Mouse (Mus musculus) heart, adult 2 months (tissue): ENCODE measurements around the gene Tenm3.

ENCODE experiments used
- CTCF ChIP-seq: fragments of 200-600 bp; IDR thresholded peaks from 2 replicates; pipeline ENCODE4 v1.8.1; 2022; ENCODE audit warnings: antibody characterized with exemption, mild to moderate bottlenecking, moderate library complexity
- POLR2A ChIP-seq: fragments of 200-500 bp; IDR thresholded peaks from 2 replicates; pipeline ENCODE4 v1.6.1; 2011; ENCODE audit warnings: mild to moderate bottlenecking, low read depth, low read length, control low read depth; ENCODE audit not compliant: insufficient read depth

DNA sequence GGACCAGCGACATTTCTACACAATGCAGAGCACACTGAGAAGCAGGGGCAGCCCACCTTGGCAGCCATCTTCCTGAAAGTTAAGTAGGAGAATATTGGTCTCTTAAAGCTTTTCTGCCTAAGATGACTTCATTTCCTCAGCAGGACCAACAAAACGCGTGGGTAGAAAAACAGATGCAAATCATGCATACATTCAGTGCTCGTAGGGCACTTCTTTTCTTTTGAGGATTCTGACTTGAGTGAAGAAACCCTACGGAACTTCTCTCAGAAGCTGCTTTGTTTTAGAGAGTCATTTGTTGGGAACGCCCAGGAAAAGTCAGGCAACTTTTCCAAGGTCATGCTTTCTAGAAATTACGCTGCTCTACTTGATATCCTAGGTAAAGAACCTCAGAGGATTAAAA is 298.9 kb downstream of the Tenm3 start:
- TF ChIP-seq CTCF, result no peak
- no peak for TF ChIP-seq POLR2A
